Mouse (Mus musculus): Measurements from ENCODE around the gene Gm29666. TPM values are rescaled to one million over a fixed set of nuclear protein-coding genes. Genes with fewer than 3 reads are reported as not detected.
"Not testable (repeated sequence)": the region's sequence is repeated elsewhere in the genome, so short reads cannot be mapped to it uniquely, and the experiment has no call there.

The Gm29666 gene
- total RNA-seq, 1 experiment from 2014 or later = 0.27 TPM

- peak; percentile 82 for ATAC-seq (replicated peaks; ENCODE audit: low read depth, poor library complexity, severe bottlenecking)
Measured at GRCm38 (mm10) chr15:84922884-84923507, 3.2 kb upstream of the Gm29666 start, which contains the start of gene Nup50. Nup50 (plus strand) TSS chr15:84923411.

GRCm38 (mm10) chr15:84913201-84913600 lies 6.6 kb downstream of the Gm29666 start:
- ATAC-seq (replicated peaks; ENCODE audit: low read depth, poor library complexity, severe bottlenecking) = no peak

GRCm38 (mm10) chr15:84903843-84904385 lies 15.9 kb downstream of the Gm29666 start:
- no peak for ATAC-seq (replicated peaks; ENCODE audit: low read depth, poor library complexity, severe bottlenecking)

GRCm38 (mm10) chr15:84898077-84898476 lies 21.8 kb downstream of the Gm29666 start:
- no peak for ATAC-seq (replicated peaks; ENCODE audit: low read depth, poor library complexity, severe bottlenecking)

- ATAC-seq (replicated peaks; ENCODE audit: low read depth, poor library complexity, severe bottlenecking) = peak; percentile 65; the same call in 1 of the 2 replicates
Measured at GRCm38 (mm10) chr15:84896664-84897063, 23.2 kb downstream of the Gm29666 start.

- ATAC-seq (replicated peaks; ENCODE audit: low read depth, poor library complexity, severe bottlenecking) = not testable (repeated sequence)
Measured at GRCm38 (mm10) chr15:84896216-84896615, 23.6 kb downstream of the Gm29666 start.

- ATAC-seq (replicated peaks; ENCODE audit: low read depth, poor library complexity, severe bottlenecking) = peak; percentile 63
Measured at GRCm38 (mm10) chr15:84891658-84892057, 28.2 kb downstream of the Gm29666 start.

GRCm38 (mm10) chr15:84891246-84891645 lies 28.6 kb downstream of the Gm29666 start:
- ATAC-seq (replicated peaks; ENCODE audit: low read depth, poor library complexity, severe bottlenecking) = no peak

- ATAC-seq (replicated peaks; ENCODE audit: low read depth, poor library complexity, severe bottlenecking) = no peak
Measured at GRCm38 (mm10) chr15:84888066-84888465, 31.8 kb downstream of the Gm29666 start.

- ATAC-seq (replicated peaks; ENCODE audit: low read depth, poor library complexity, severe bottlenecking) = no peak
Measured at GRCm38 (mm10) chr15:84877029-84877815, 42.6 kb downstream of the Gm29666 start.

GRCm38 (mm10) chr15:84873867-84874266 lies 46.0 kb downstream of the Gm29666 start:
- ATAC-seq (replicated peaks; ENCODE audit: low read depth, poor library complexity, severe bottlenecking) = no peak

GRCm38 (mm10) chr15:84873079-84873478 lies 46.8 kb downstream of the Gm29666 start:
- ATAC-seq (replicated peaks; ENCODE audit: low read depth, poor library complexity, severe bottlenecking) = no peak

- ATAC-seq (replicated peaks; ENCODE audit: low read depth, poor library complexity, severe bottlenecking) = no peak
Measured at GRCm38 (mm10) chr15:84871802-84872201, 48.0 kb downstream of the Gm29666 start.

- no peak for ATAC-seq (replicated peaks; ENCODE audit: low read depth, poor library complexity, severe bottlenecking)
Measured at GRCm38 (mm10) chr15:84861911-84862310, 57.9 kb downstream of the Gm29666 start.

Other genes with a start within 250 kb of the Gm29666 start
- not detected in 2 replicates for gene Arhgap8, start 200.0 kb downstream of the Gm29666 start, total RNA-seq (2017)
- 5.3 TPM in 1 of 2 replicates, not detected in the other for gene Phf21b, start 64.0 kb downstream of the Gm29666 start, total RNA-seq (2017)
- gene Nup50, start 3.4 kb upstream of the Gm29666 start, total RNA-seq (2017) = 85.2 and 98.3 TPM in 2 replicates
- gene 5031439G07Rik, start 68.5 kb upstream of the Gm29666 start, total RNA-seq (2017) = 8.3 and 13.3 TPM in 2 replicates
- gene Upk3a, start 97.1 kb upstream of the Gm29666 start, total RNA-seq (2017) = not detected in 2 replicates
- 6.5 and 9.0 TPM in 2 replicates for gene Fam118a, start 108.9 kb upstream of the Gm29666 start, total RNA-seq (2017)
- gene Smc1b, start 211.9 kb upstream of the Gm29666 start, total RNA-seq (2017) = 0.82 TPM in 1 of 2 replicates, not detected in the other
- not detected in 2 replicates for gene Ribc2, start 212.0 kb upstream of the Gm29666 start, total RNA-seq (2017)

Measured in common myeloid progenitor, adult 5-6 weeks (primary cell).